Mouse (Mus musculus) ES-E14 (cell line): ENCODE results near the gene Polm. TPM values are rescaled to one million over a fixed set of nuclear protein-coding genes. Genes with fewer than 3 reads are reported as not detected.

ENCODE experiments used
- DNase-seq: peaks from one replicate; pipeline ENCODE4 v3.0.0-alpha.2; 2013; ENCODE audit warnings: low read depth, low spot score
- H3K27ac ChIP-seq: 2 replicates; pipeline ENCODE4 v1.5.1; 2012; ENCODE audit warnings: low read depth, mild to moderate bottlenecking, low read length, moderate library complexity, mixed read lengths; ENCODE audit not compliant: poor library complexity, insufficient read depth, severe bottlenecking
- H3K36me3 ChIP-seq: 2 replicates; pipeline ENCODE4 v1.6.1; 2012; ENCODE audit warnings: mild to moderate bottlenecking, low read length, moderate library complexity, mixed read lengths; ENCODE audit not compliant: control insufficient read depth, poor library complexity, insufficient read depth, severe bottlenecking
- H3K4me1 ChIP-seq, 2 experiments: fragments of 150-350 bp in 1 of 2; sonication (generic) in 1 of 2; 2 replicates each; pipeline ENCODE4 v1.6.1; 2012; ENCODE audit warnings: low read length in 2 of 2, mild to moderate bottlenecking in 1 of 2, mixed read lengths in 1 of 2; ENCODE audit not compliant: control insufficient read depth in 2 of 2, insufficient read depth in 2 of 2, poor library complexity in 1 of 2
- H3K4me3 ChIP-seq, 2 experiments: fragments of 150-350 bp in 1 of 2; sonication (generic) in 1 of 2; 2 replicates each; pipeline ENCODE4 v1.5.1; 2012; ENCODE audit warnings: low read length in 2 of 2, low read depth in 1 of 2, mild to moderate bottlenecking in 1 of 2, mixed read lengths in 1 of 2; ENCODE audit not compliant: insufficient read depth in 1 of 2, poor library complexity in 1 of 2, severe bottlenecking in 1 of 2
- H3K9ac ChIP-seq: 2 replicates; pipeline ENCODE4 v1.6.1; 2012; ENCODE audit warnings: low read depth, mild to moderate bottlenecking, low read length, mixed read lengths; ENCODE audit not compliant: poor library complexity, insufficient read depth, severe bottlenecking
- H3K9me3 ChIP-seq: fragments of 150-350 bp; sonication (generic); 2 replicates; pipeline ENCODE4 v1.6.1; 2012; ENCODE audit warnings: low read depth, mild to moderate bottlenecking, low read length; ENCODE audit not compliant: control insufficient read depth, insufficient read depth
- CHD2 ChIP-seq: IDR thresholded peaks from 2 replicates; pipeline ENCODE4 v1.6.1; 2014; ENCODE audit warnings: mild to moderate bottlenecking, low read depth, low read length, inconsistent platforms
- HCFC1 ChIP-seq: IDR thresholded peaks from 2 replicates; pipeline ENCODE4 v1.6.1; 2012; ENCODE audit warnings: low read length, inconsistent platforms, borderline replicate concordance; ENCODE audit not compliant: insufficient read depth
- MAFK ChIP-seq: IDR thresholded peaks from 2 replicates; pipeline ENCODE4 v1.6.1; 2014; ENCODE audit warnings: mild to moderate bottlenecking, low read depth, low read length, inconsistent platforms; ENCODE audit not compliant: insufficient read depth
- ZC3H11A ChIP-seq: IDR thresholded peaks from 2 replicates; pipeline ENCODE4 v1.6.1; 2012; ENCODE audit warnings: low read depth, mild to moderate bottlenecking, inconsistent platforms, low read length, borderline replicate concordance
- ZNF384 ChIP-seq: IDR thresholded peaks from 2 replicates; pipeline ENCODE4 v1.6.1; 2012; ENCODE audit warnings: low read depth, low read length, inconsistent platforms
- in situ Hi-C, 2 experiments: fragments of 600-800 bp; cut with MboI; formaldehyde crosslinking; loops; one replicate each; pipeline ENCODE4 v1.15.1; 2025; ENCODE audit warnings: low sequenced_read_pairs in 2 of 2, inconsistent platforms in 1 of 2; ENCODE audit not compliant: unreplicated experiment in 2 of 2
- total RNA-seq: library from RNA; depleted of rRNA; stranded (reverse); fragments of 300-350 nt; gene quantifications from 2 replicates; pipeline ENCODE4 v1.2.3, GENCODE M21; 2012

Polm gene
- total RNA-seq, 1 experiment = 6.7 TPM

DNA sequence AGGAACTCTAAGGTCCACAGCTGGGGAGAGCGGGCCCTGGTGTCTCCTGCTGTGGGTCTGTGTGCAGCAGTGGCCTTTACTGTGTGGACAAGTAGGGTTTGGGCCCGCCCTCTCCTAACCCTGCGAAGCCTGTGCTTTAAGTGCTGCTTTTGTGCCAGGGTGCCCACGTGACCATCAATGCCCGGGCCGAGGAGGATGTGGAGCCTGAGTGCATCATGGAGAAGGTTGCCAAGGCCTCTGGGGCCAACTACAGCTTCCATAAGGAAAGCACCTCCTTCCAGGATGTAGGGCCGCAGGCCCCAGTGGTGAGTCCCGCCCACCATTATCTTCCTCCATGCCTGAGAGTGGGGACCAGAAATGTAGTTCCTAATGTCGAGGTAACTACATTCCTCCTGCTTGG is 42.5 kb downstream of the Polm start:
- Histone ChIP-seq H3K4me1 (peaks cover 0 to 7% of the 10 kb centered on the region in 2 experiments; a peak in 2 of 4 replicates), H3K27ac (no peak overlapping the region), H3K4me3 (no peak overlapping the region), H3K9me3 (no peaks in the 10 kb centered on the region), H3K9ac (no peak overlapping the region), H3K36me3 (peaks cover 74% of the 10 kb centered on the region)
- in situ Hi-C loops = no loop called here
- TF ChIP-seq MAFK (no peak), ZNF384 (no peak), HCFC1 (no peak), CHD2 (no peak), ZC3H11A (no peak)
- no peak for DNase-seq

DNA sequence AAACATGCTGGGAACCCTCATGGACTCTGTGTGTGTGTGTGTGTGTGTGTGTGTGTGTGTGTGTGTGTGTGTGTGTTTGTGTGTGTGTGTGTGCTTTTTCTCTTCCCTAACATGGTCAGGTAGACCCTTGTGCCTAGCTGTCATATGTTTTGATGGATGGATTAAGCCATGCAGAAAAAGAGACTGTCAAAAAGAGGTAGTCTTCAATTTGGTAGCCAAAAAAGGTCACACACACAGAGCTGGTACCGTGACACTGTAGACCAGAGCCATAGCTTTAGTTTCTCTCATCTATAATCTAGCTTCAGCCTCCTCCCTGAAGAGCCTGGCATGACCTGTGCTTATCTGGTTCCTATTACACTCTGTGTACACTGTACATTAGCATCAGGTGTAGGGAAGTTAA is 47.4 kb downstream of the Polm start:
- no peak for DNase-seq
- H3K36me3 ChIP-seq = peaks cover 39% of the 10 kb centered on the region
- no peak for TF ChIP-seq MAFK
- no peak for TF ChIP-seq ZNF384
- TF ChIP-seq HCFC1 = no peak
- TF ChIP-seq ZC3H11A = no peak
- TF ChIP-seq CHD2 = no peak
- H3K27ac ChIP-seq = no peak overlapping the region
- H3K4me1 ChIP-seq = peaks cover 0 to 5% of the 10 kb centered on the region in 2 experiments; a peak in 1 of 4 replicates
- H3K4me3 ChIP-seq = no peak overlapping the region
- H3K9ac ChIP-seq = no peak overlapping the region
- in situ Hi-C loops = no loop called here
- H3K9me3 ChIP-seq = no peaks in the 10 kb centered on the region

DNA sequence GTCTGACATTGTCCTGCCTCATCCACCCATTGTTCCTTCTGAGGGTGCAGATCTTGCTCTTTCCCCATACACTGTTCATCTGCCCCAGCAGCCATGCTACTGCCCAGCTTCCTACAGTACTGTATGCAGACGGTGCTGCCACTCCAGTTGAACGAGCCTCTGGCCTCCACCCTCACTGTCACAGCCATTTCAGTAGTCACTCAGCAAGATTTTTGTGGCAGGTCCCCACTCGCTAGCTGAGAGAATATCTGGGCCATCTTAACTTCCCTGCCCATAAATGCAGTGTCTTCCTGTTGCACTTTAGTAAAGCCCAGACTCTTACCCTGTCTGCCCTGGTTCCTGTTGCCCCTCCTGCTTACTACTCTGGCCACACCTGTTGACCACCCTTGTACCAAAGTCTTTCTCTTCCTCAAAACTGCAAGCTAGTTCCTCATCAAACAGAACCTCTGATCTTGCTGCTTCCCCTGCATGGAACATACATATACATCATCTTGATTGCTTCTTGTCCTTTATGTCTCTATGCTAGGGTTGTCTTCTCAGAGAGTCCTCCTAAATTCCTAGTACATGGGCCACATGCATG is 48.0 kb downstream of the Polm start:
- no peak for TF ChIP-seq CHD2
- H3K9ac ChIP-seq = peak overlapping the region; percentile 81; the same call in 1 of the 2 replicates
- peaks cover 34% of the 10 kb centered on the region for H3K36me3 ChIP-seq
- no peaks in the 10 kb centered on the region for H3K9me3 ChIP-seq
- peaks cover 0 to 5% of the 10 kb centered on the region in 2 experiments; a peak in 1 of 4 replicates for H3K4me1 ChIP-seq
- in situ Hi-C loops = no loop called here
- no peak overlapping the region for H3K4me3 ChIP-seq
- DNase-seq = no peak
- no peak overlapping the region for H3K27ac ChIP-seq

DNA sequence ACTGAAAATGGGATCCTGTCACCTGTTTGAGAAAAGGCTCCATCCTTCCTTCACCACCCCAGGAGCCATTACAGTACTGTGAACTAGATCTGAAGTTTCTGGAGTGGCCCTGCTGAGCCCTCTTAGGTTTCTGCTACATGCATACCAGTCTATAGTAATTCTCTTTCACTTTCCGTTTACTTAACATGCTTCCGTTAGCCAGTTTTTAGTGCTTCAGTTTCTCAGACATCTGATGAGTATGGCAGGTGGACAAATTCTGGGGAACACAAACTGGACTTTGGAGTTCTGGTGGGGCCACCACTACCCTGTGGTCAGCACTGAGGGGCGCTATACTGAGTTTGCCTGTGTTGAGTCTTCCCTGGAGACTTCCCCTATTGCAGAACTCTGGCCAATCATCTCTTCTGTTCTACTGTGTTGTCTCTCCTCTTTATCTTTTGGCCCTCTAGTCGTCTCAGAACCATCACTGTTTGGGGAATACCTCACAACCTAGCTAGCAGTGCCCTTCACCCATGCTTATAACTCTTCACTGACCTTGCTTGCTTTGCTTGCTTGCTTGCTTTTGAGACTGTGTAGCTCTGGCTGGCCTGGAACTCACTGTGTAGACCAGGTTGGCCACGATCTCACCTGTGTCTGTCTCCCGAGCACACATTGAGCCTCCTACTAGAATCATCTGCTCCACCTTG is 48.6 kb downstream of the Polm start:
- TF ChIP-seq MAFK (no peak), CHD2 (no peak), ZNF384 (no peak), HCFC1 (no peak), ZC3H11A (no peak)
- Histone ChIP-seq H3K9ac (peak overlapping the region; percentile 81), H3K9me3 (no peaks in the 10 kb centered on the region), H3K36me3 (peaks cover 30% of the 10 kb centered on the region), H3K4me3 (peak overlapping the region; percentile 80 to 99), H3K4me1 (peaks cover 0 to 5% of the 10 kb centered on the region in 2 experiments; a peak in 1 of 4 replicates), H3K27ac (no peak overlapping the region)
- DNase-seq = no peak
- in situ Hi-C loops = no loop called here
